Mouse (Mus musculus): ENCODE data around the gene Lrrc8c.

The Lrrc8c gene

GRCm38 (mm10) chr5:105519096-105519975 lies at the start of gene Lrrc8c:
Gene Lrrc8c, plus strand, starts transcription at chr5:105519388.
- DNase-seq, result peak; percentile 82

- no peak for DNase-seq
Observed at GRCm38 (mm10) chr5:105472983-105473705, 46.0 kb upstream of the Lrrc8c start.

- no peak for DNase-seq
Observed at GRCm38 (mm10) chr5:105477527-105477926, 41.7 kb upstream of the Lrrc8c start.

- DNase-seq, result no peak
Observed at GRCm38 (mm10) chr5:105479673-105480072, 39.5 kb upstream of the Lrrc8c start.

GRCm38 (mm10) chr5:105480561-105480960 lies 38.6 kb upstream of the Lrrc8c start:
- DNase-seq, result no peak

GRCm38 (mm10) chr5:105483632-105484031 lies 35.6 kb upstream of the Lrrc8c start:
- no peak for DNase-seq

GRCm38 (mm10) chr5:105484247-105484646 lies 34.9 kb upstream of the Lrrc8c start:
- DNase-seq, result no peak

- no peak for DNase-seq
Observed at GRCm38 (mm10) chr5:105484891-105485290, 34.3 kb upstream of the Lrrc8c start.

- DNase-seq, result no peak
Observed at GRCm38 (mm10) chr5:105490211-105490610, 29.0 kb upstream of the Lrrc8c start.

GRCm38 (mm10) chr5:105491389-105491788 lies 27.8 kb upstream of the Lrrc8c start:
- DNase-seq, result no peak

GRCm38 (mm10) chr5:105492367-105493246 lies 26.6 kb upstream of the Lrrc8c start:
- DNase-seq, result no peak

- DNase-seq, result no peak
Observed at GRCm38 (mm10) chr5:105493377-105493776, 25.8 kb upstream of the Lrrc8c start.

GRCm38 (mm10) chr5:105494246-105494917 lies 24.8 kb upstream of the Lrrc8c start:
- no peak for DNase-seq

GRCm38 (mm10) chr5:105494918-105495901 lies 24.0 kb upstream of the Lrrc8c start:
- DNase-seq, result peak; percentile 63

- DNase-seq, result no peak
Observed at GRCm38 (mm10) chr5:105496133-105496532, 23.1 kb upstream of the Lrrc8c start.

- DNase-seq, result no peak
Observed at GRCm38 (mm10) chr5:105496586-105496985, 22.6 kb upstream of the Lrrc8c start.

GRCm38 (mm10) chr5:105498429-105499000 lies 20.7 kb upstream of the Lrrc8c start:
- DNase-seq, result no peak

GRCm38 (mm10) chr5:105499396-105499795 lies 19.8 kb upstream of the Lrrc8c start:
- DNase-seq, result no peak

- DNase-seq, result no peak
Observed at GRCm38 (mm10) chr5:105500132-105501121, 18.8 kb upstream of the Lrrc8c start.
